Mouse (Mus musculus) T-helper 17 cell (primary cell): ENCODE data around the gene Gatb.

Source experiments
- in situ Hi-C, 2 experiments: fragments of 300-600 bp; cut with MboI, MseI; formaldehyde crosslinking; loops; 1 replicate in 1 of 2; 2 replicates in 1 of 2; pipeline ENCODE4 v1.15.1; 2025; ENCODE audit warnings: high pct_unique_total_duplicates in 2 of 2

Gene Gatb

DNA sequence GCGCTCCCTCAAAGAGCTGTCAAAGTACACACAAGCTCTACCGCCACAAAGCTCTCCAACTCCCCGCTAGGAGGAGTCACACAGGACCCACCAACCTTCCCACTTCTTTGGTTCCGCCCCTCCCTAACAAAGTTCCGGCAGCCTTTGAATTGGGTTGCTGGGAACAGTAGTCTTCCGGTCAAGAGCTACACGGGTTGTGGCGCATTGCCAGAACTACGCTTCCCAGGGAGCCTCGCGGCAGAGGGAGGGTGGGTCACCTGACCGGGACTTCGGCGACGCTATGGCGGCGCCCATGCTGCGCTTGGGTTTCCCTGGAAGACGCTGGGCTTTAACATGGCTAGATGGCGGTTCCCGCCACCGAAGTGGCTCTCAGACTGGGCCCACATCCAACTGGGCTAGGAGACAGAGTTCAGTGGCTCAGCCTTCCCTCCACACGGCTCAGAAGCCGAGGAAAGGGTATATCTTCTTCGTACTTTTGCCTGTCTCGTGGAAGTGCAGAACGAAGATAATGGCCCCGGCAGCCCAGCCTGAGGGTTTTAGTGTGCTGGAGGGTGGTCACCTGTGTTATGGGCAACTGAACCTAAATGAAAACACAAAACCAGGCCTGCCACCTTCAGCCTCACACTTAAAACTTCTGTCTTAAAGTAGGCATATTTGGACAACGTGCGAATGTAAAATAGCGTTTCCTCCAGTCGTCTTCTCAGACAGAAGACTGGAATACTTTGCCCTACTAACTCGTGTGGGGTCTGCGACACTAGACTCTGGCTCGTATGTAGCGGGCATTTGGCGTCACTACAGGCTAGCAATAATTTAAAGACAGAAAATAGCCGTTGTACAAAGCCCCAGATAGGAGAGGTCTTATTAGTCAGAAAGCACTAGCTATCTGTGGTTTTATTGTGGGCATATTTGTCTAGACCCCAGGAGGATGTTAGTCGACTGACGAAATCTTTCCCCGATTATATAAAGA, at the start of gene Gatb:
TSS of gene Gatb (plus strand) at position 256 of the 967 bp plus-strand sequence.
- in situ Hi-C loops = loop anchor here in 1 of 2 experiments (10.0 kb wide), 1 partner anchor 561 kb away; no protein-coding TSS in a partner anchor

GRCm38 (mm10) chr3:85530601-85531161, 43.2 kb upstream of the Gatb start:
- in situ Hi-C loops = no loop called here

- in situ Hi-C loops = no loop called here
Measured at GRCm38 (mm10) chr3:85532376-85532775, 41.5 kb upstream of the Gatb start.

DNA sequence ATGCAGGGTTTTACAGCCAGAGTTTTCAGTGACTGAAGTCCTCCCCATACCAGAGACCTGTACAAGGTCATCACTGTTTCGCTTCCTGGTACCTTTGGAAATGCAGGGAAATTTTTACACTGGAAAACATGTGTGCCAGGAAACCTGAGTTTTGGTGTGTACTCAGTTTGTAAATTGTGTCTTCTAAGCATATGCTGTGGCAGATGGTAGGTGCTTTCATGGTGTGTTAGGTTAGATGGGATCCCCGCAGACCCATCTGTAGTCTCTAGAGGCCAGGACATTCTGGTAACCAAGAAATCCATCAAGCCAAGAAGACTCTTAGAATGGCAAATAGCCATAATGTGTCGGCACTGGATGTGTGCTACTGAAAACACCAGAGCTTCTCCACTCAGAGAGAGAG, 38.9 kb upstream of the Gatb start:
- in situ Hi-C loops = no loop called here

- in situ Hi-C loops = no loop called here
Measured at GRCm38 (mm10) chr3:85535621-85536520, 38.0 kb upstream of the Gatb start.

DNA sequence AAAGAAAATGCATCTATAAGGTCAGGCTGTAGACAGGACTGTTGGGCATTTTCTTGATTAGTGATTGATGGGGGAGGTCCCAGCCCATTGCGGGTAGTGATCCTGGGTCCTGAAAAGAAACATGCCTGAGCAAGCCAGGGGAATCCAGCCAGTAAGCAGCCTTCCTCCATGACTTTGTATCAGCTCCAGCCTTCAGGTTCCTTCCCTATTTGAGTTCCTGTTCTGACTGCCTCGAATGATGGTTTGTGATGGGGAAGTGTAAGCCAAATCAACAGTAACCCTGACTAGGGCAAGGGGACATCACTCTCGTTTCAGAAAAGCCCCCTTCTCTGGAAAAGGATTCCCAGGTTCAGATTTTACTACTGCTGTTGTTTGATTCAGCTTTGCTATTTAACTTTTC, 31.2 kb upstream of the Gatb start:
- in situ Hi-C loops = no loop called here

DNA sequence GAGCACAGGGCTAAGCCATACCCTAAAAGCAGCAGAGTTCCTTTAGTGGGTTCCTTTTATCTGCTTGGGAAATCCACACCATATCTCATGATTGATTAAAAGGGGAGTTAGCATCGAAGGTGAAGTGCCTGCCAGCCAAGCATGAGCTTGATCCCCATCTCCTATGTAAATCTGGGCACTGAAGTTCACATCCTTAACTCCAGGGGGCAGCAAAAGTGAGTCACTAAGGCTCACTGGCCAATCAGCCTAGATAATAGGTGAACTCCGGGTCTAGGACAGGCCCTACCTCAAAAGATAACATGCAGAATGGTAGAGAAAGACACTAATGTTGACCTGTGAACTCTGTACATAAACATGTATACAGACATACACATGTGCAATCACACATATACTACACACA, 30.3 kb upstream of the Gatb start:
- in situ Hi-C loops = no loop called here

DNA sequence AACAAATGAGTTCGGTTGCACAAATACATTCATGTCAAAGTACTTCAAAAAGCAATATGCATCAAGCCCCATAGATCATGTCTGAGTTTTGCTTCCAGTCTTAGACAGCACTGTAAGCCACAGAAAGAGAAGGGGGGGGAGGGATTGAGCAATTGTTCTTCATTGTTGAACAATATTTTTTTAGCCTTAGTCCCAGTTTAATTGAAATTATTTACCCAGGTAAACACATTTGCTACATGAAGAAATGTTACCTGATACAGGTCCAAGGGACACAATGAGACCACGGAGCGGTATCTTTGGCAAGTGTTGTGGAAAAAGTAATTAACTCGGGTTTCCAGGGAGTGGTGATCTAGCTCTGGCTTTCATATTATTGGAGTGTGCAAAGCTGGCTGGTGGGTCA, 23.6 kb upstream of the Gatb start:
- in situ Hi-C loops = no loop called here

GRCm38 (mm10) chr3:85551352-85551751, 22.6 kb upstream of the Gatb start:
- in situ Hi-C loops = no loop called here

DNA sequence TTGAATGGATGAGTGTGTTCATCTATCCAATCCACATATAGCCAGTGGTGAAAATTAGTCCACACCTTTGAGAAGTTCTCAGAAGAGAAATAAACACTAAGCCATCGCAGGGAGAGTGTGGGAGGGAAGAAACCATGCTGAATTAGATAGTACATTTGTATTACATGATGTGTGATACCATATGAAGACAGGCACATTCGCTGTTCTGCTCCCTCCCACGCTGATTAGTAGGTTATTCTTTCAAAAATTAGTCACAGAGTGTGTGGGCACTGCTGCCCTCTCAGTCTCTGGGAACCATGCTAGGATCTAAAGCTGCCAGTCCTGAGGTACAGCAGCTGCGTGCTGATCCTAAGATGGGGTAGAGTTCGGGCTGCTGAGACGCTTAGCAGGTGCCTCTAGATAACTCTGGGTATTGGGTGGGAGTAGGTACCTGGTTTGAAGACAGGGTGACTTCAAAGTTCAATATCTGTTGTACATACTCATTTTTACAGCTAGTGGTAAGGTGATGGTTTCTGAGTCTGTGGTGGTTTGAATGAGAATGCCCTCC, 20.1 kb upstream of the Gatb start:
- in situ Hi-C loops = no loop called here

DNA sequence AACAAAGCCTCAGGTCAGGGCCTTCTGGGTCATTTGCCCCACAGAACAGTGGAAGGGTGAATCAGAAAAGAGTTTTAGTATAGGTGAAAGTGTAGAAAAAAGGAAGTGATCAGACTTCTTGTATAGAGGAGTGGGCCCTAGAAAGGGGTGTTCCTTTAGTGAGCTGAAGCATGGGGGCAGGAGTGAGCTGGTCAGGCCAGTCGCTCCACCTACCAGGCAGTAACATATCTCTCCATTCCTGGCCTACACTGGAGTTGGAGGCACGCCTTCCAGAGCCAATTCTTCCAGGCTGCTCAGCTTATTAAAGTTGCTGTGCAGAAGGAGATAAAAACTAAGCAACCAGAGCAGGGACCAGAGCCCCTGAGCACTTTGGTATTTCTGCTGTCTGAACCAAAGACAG, 9.3 kb upstream of the Gatb start:
- in situ Hi-C loops = no loop called here

GRCm38 (mm10) chr3:85571276-85571675, 2.6 kb upstream of the Gatb start:
- in situ Hi-C loops = loop anchor here in 1 of 2 experiments (10.0 kb wide), 1 partner anchor 564 kb away; no protein-coding TSS in a partner anchor

DNA sequence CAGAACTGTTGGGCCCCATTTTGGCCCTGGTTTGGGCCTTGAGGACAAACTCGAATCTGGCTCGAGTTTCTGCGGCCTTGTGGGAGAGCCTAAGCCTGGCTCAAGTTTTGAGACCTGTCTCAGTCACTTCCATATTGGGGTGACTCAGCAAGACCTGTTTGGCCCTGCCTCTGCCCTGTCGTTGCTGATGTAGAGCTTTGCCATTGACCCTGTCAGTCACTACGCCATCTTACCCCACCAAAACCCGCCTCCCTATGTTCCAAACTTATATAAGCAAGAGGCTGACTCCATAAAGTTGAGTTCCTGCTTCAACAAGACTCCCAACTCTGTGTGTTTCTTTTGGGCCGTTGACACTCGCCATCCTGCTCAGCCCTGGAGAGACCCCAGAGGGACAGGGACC, 1.4 kb upstream of the Gatb start:
- in situ Hi-C loops = loop anchor here in 1 of 2 experiments (10.0 kb wide), 1 partner anchor 562 kb away; no protein-coding TSS in a partner anchor

DNA sequence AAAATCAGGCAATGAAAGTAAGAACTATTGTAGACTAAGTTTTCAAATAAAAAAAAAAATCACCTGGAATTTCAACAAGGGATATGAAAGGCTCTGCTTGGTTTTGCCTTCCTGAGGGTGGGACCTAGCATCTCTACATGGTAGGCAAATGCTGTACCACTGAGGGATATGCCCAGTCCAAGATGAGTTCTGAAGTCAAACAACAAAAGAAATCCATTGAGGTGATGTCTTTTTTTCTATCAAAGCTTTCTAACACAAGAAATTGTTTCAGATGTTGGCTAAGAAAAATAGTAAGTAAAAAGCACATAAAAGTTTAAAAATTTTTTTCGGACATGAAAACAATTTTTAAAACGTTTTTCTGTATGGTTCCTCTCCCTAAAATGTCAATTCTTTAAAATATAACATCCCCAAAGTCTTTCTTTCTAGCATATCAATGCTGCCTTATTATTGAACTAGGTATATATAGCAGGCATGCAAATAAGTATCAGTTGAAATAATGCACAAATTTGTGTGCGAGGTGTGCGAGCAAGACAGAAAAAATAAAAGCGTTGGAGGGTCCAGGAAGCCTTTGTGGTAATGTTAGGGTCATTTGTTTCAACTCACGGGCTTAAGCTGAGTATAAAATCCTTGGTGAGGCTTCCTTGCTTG, 579 bp upstream of the Gatb start:
- in situ Hi-C loops = loop anchor here in 1 of 2 experiments (10.0 kb wide), 1 partner anchor 561 kb away; no protein-coding TSS in a partner anchor

GRCm38 (mm10) chr3:85582726-85583125, 8.8 kb downstream of the Gatb start:
- in situ Hi-C loops = loop anchor here in 1 of 2 experiments (10.0 kb wide), 1 partner anchor 608 kb away; no protein-coding TSS in a partner anchor

GRCm38 (mm10) chr3:85583194-85583593, 9.3 kb downstream of the Gatb start:
- in situ Hi-C loops = loop anchor here in 1 of 2 experiments (10.0 kb wide), 1 partner anchor 608 kb away; no protein-coding TSS in a partner anchor

- in situ Hi-C loops = loop anchor here in 1 of 2 experiments (10.0 kb wide), 1 partner anchor 610 kb away; no protein-coding TSS in a partner anchor
Measured at GRCm38 (mm10) chr3:85584966-85585365, 11.0 kb downstream of the Gatb start.

DNA sequence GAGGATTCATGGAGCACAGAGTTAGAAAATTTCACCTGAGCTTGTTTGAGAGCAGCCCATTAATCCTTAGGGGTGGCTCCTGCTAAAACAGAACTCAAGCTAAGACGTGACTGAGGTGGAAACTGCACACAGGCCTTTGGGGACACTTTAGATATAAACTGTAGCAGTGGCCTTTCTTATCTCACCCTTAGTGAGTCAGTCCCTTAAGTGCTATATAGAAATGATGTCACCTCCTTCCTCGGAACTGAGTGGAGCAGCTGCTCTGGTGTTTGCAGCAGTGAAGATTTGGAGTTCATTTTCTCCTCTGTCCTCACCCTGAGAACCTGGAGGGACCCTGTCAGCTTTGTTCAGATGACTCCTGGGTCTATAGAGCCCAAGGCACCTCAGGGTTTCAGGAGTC, 14.8 kb downstream of the Gatb start:
- in situ Hi-C loops = loop anchor here in 1 of 2 experiments (10.0 kb wide), 1 partner anchor 614 kb away; no protein-coding TSS in a partner anchor

GRCm38 (mm10) chr3:85590090-85590754, 16.3 kb downstream of the Gatb start:
- in situ Hi-C loops = no loop called here

DNA sequence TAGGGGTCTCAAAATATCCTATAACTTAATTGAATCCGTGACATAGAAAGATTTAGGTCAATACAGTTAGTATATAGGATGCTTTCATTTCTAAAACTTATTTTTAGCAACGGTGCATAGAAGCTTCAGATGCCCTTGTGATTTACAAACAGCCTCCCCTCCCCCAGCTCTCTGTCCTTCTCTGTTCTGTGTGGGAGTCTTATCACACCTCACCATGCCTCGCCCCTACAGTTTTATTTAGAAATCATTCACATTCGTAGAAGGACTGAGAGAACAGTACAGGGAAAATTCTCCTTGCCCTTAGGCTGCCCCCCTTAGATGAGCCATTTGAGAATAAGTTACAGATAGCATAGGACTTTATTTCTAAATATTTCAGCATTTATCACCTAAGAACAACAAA, 18.1 kb downstream of the Gatb start:
- in situ Hi-C loops = no loop called here
